Mouse (Mus musculus): ENCODE measurements around the gene Ppp1r1c.

Gene Ppp1r1c

GRCm38 (mm10) chr2:79856874-79857273 is 149.3 kb downstream of the Ppp1r1c start:
- DNase-seq (ENCODE audit: low spot score in 2 of 2): no peak

DNA sequence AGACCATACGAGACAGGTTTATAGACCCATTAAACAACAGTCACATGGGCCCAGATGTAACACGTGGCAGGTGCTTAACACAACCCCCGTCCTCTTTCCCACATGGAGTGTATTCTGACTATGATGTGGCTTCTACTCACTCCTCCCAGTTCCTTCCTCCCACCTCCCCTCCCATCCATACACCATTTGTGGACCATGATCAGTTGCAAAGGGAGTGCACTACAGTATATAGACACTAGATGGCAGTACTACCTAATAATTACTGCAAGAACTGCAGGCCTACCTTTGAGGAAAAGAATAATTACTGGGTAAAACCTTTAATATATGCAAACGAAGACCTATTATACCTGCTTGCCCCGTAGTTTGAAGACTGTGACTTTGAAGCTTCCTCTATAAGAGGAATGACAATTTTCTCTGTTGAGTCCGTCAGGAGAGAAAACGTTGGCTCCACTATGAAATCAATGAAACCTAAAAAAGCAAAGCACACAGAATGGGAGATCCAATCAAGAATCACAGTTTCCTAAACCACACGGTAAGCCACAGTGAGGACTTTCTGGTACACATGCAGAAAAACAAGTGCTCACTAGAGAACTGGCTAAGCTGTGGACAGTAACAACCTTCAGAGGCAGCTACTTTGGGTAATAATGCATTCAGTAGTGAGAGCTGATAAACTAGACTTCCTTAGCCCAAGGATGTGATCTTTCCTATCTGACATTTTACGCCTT is 157.9 kb downstream of the Ppp1r1c start:
- DNase-seq (ENCODE audit: low spot score in 2 of 2): peak; percentile 13 to 38

All from frontal cortex, postnatal 36 days (tissue).